Mouse (Mus musculus): ENCODE measurements around the gene Cks1b. TPM values are rescaled to one million over a fixed set of nuclear protein-coding genes. Genes with fewer than 3 reads are reported as not detected.
A peak's percentile ranks its signal among the peaks of the same experiment; 100 is the strongest.

Cks1b gene
- polyA plus RNA-seq, 1 experiment from 2014 or later: 79.3 TPM

DNA sequence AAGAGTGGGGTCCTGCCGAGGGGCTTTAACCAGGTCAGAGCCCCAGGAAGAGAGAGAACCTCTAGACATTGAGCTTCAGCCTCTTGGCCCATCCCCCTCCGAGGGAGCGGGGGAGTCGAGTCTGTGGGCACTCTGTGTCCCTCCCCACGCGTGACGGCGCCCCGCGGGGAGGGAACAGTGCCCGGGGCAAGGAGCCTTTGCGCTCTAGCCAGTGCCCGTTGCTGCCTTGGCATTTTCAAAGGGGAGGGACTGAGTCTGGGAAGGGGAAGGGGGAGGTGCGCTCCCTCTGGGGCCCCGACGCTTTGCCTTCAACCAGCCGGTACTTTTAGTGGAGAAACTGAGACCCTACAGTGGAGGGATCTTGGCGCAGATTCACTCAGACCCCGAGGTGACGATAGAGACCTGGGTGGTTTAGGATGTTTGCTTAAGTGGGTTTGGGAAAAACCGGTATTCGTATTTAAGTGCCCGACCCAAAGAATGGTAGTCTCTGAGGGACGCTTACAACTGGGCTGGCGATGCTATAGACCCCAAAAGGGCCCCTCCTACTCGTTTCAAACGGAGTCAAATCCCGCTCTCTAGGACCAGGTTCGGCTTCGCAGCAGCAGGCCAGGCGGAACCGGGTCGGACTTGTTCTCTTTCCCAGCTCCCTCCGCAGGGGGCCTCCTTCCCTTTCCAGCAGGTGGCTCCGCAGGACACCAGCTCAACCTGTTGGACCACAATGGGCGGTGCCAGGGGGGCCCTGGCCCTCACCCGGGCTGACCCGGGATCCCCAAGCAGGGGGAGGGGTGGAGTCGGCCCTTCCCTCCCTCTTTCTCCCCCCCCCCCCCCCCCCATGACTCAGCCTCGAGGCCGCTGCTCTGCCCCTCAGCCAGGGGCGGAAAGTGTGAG is 23.9 kb downstream of the Cks1b start, which contains the start of gene Zbtb7b:
Zbtb7b (minus strand) TSS at position 771 of the 888 bp plus-strand sequence.
- peaks cover 30% of the 10 kb centered on the region for H3K27me3 ChIP-seq (replicated peaks)
- H3K36me3 ChIP-seq: no peaks in the 10 kb centered on the region; the same call in 1 of the 2 replicates
- peak; percentile 40 for ATAC-seq (ENCODE audit: low FRiP score)
- H3K9ac ChIP-seq (replicated peaks): peak within 1 kb of the TSS; percentile 47
- H3K9me3 ChIP-seq (replicated peaks): no peaks in the 10 kb centered on the region
- peak within 1 kb of the TSS; percentile 97 for H3K4me2 ChIP-seq
- H3K4me1 ChIP-seq: peaks cover 65% of the 10 kb centered on the region
- peak within 1 kb of the TSS; percentile 78 for H3K27ac ChIP-seq (replicated peaks)
- under 1% methylated on average over 39 of the region's 42 CpGs for WGBS
- peak within 1 kb of the TSS; percentile 48 for H3K4me3 ChIP-seq (replicated peaks)

DNA sequence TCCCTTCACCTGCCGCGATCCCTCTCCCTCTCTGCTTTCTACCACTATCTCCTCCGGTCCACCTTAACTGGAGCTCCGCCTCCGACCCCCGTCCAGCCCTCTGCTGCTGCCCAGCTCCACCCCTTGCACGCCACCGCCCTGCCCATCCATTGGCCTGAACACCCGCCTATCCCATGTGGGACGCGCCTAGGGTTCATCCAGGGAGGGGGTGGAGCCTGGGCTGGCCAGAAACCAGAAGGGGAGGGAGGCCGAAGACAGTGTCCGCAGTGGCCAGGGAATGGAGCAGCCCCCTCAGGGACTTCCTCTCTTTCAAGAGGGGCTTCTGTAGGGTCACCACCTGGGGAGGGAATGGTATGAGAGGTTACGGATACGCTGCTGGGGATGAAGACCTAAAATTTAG is 24.6 kb downstream of the Cks1b start:
- ATAC-seq (ENCODE audit: low FRiP score): peak; percentile 88
- Histone ChIP-seq H3K9me3 (replicated peaks) (no peaks in the 10 kb centered on the region), H3K27ac (replicated peaks) (peak overlapping the region; percentile 78), H3K36me3 (no peaks in the 10 kb centered on the region), H3K4me3 (replicated peaks) (peak overlapping the region; percentile 48), H3K4me2 (peak overlapping the region; percentile 97), H3K4me1 (peaks cover 65% of the 10 kb centered on the region), H3K27me3 (replicated peaks) (peaks cover 30% of the 10 kb centered on the region), H3K9ac (replicated peaks) (peak overlapping the region; percentile 35)
- 0% methylated on average over 15 of the region's 15 CpGs for WGBS

DNA sequence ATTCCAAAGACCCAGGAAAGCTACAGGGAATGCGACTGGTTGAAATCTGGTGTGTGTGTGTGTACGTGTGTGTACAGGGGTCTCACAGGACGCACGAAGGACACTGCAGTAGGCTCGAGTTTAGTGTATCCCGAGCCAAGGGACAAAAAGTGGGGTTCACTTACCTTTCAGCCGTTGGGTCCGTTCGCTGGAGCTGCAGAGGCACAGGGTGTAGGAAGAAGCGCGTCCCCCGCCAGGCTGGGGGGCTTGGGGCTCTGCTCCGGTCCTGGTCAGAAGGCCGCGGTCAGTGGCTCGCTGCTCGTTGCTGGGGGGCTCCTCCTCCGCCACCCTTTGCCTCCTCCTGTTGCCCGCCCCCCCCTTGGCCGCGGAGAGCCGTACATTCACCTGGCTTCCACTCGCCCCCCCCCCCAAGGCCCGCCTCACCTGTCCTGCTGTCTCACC is 25.3 kb downstream of the Cks1b start:
- under 1% methylated on average over 21 of the region's 24 CpGs for WGBS
- H3K4me3 ChIP-seq (replicated peaks): peak overlapping the region; percentile 48
- H3K9me3 ChIP-seq (replicated peaks): no peaks in the 10 kb centered on the region
- H3K4me1 ChIP-seq: peaks cover 65% of the 10 kb centered on the region
- H3K27me3 ChIP-seq (replicated peaks): peaks cover 28% of the 10 kb centered on the region
- no peaks in the 10 kb centered on the region for H3K36me3 ChIP-seq
- H3K4me2 ChIP-seq: peak overlapping the region; percentile 97
- H3K9ac ChIP-seq (replicated peaks): peak overlapping the region; percentile 36; the same call in 1 of the 2 replicates
- no peak overlapping the region for H3K27ac ChIP-seq (replicated peaks)
- ATAC-seq (ENCODE audit: low FRiP score): no peak

- H3K9me3 ChIP-seq (replicated peaks): no peaks in the 10 kb centered on the region
- H3K4me2 ChIP-seq: peak overlapping the region; percentile 97
- H3K4me3 ChIP-seq (replicated peaks): peak overlapping the region; percentile 48
- no peak overlapping the region for H3K27ac ChIP-seq (replicated peaks)
- ATAC-seq (ENCODE audit: low FRiP score): no peak
- peaks cover 71% of the 10 kb centered on the region for H3K4me1 ChIP-seq
- H3K9ac ChIP-seq (replicated peaks): peak overlapping the region; percentile 52
- H3K36me3 ChIP-seq: no peaks in the 10 kb centered on the region
- under 1% methylated on average over 51 of the region's 56 CpGs for WGBS
- H3K27me3 ChIP-seq (replicated peaks): peaks cover 26% of the 10 kb centered on the region
Measured at GRCm38 (mm10) chr3:89391663-89392511, 26.3 kb downstream of the Cks1b start.

DNA sequence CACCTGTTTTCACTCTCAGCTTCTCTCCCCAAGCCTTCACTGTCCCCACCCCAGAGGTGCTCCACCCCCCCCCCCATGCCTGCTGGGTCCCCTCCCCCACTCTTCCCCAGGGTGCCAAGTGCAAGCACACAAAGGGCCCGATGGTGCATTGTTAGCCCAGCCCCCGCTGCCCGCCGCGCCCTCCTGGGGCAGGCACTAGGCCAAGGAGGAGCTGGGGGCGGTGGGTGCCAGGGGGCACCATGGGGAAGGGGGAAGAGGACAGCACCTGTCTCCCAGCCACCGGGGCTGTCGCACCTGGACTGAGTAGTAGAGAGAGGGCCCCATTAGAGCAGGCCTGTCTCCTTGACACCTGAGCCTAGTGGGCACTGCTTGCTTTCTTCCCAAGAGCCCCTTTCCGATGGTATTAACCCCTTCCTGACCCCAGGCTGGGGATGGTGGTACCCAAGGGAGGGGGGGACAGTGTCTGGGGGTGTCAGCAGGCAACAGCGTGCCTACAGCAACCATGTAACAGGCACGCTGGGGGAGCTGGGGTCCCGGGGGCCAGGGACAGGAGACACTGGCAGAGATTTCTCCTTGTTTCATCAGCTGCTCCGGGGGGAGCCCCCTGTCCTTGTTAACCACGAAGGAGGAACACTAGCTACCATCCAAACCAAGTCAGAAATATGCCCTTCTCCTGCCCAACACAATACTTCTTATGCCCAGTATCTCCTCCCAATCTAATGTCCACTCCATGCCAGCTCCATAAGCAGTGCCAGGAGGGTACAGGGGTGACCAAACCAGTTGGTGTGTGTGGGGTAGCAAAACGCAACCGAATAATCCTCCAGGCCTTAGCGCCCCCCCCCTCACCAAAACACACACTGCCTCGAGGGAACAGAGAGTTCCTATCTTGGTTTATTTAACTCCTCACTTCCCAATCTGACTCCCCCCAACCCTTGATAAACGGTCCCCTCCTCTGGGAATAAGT is 27.2 kb downstream of the Cks1b start:
- no peak for ATAC-seq (ENCODE audit: low FRiP score)
- 13% methylated on average over 18 of the region's 19 CpGs for WGBS
- no peak overlapping the region for H3K27ac ChIP-seq (replicated peaks)

DNA sequence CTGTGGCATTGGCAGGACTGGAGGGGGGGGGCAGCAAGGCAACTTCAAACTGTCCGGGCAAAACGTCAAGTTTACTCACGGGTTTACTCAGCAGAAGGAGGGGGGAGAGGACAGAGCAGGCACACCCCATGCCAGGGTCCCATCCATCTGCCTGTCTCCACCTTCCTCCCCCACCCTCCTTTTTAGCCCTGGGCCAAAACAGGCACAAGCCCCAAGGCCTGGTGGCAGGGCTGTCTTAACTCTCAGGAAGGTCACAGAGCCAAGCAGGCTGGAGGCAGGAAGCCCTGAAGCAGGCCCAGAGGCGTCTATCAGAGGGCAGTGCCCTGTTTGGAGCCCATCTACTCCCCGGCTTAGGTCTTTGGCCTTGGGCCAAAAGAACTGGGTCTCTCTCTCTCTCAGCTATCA is 28.1 kb downstream of the Cks1b start:
- 43% methylated on average over 4 of the region's 5 CpGs for WGBS
- Histone ChIP-seq H3K9me3 (replicated peaks) (no peaks in the 10 kb centered on the region), H3K4me3 (replicated peaks) (no peak overlapping the region), H3K4me1 (peaks cover 54% of the 10 kb centered on the region), H3K27ac (replicated peaks) (no peak overlapping the region), H3K36me3 (no peaks in the 10 kb centered on the region), H3K4me2 (no peak overlapping the region), H3K9ac (replicated peaks) (no peak overlapping the region), H3K27me3 (replicated peaks) (peaks cover 13% of the 10 kb centered on the region)
- no peak for ATAC-seq (ENCODE audit: low FRiP score)

More for the DNA sequence above, 27.2 kb downstream of the Cks1b start:
- no peaks in the 10 kb centered on the region for H3K36me3 ChIP-seq
- H3K9ac ChIP-seq (replicated peaks): peak overlapping the region; percentile 52
- peak overlapping the region; percentile 97 for H3K4me2 ChIP-seq
- H3K4me3 ChIP-seq (replicated peaks): peak overlapping the region; percentile 48
- H3K27me3 ChIP-seq (replicated peaks): peaks cover 19% of the 10 kb centered on the region
- H3K9me3 ChIP-seq (replicated peaks): no peaks in the 10 kb centered on the region
- H3K4me1 ChIP-seq: peaks cover 63% of the 10 kb centered on the region

DNA sequence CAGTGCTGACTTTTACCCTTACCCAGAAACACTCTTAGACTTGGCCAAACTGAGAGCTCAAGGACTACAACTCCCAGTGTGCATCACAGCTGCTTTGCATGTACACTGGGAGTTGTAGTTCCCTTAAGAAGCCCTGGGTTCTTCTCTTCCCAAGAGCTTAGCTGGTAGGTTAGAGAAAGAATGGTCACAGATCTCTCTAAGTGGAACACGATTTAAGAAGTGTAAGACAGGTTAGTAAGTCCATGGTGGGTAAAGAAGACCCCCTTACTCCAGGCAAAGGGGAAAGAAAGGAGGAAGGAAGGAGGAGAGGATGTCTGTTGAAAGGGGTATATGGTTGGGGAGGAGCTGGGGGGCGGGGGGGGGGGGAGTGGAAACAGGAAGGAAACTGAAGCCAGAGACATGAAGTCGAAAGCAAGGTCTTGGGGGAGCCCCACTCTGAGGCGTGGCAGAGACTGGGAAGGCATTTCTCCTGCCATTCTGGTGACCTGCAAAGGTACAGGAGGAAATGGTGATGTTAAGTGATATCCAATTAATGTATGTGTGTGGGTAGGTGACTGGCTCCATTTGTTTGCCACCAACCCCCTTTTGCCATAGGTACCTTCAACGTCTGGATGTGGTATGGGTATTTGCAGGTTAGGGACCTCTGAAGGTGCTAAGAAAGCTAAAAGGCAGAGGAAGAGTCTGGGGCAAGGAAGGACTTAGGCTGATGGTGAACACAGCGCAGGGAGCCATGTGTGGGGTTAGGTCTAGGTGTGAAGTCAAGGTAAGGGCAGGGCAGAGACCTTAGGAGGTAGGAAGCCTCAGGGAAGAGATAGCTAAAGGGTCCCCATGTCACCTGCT is 29.1 kb downstream of the Cks1b start:
- no peaks in the 10 kb centered on the region for H3K36me3 ChIP-seq
- H3K27ac ChIP-seq (replicated peaks): no peak overlapping the region
- H3K27me3 ChIP-seq (replicated peaks): peaks cover 8% of the 10 kb centered on the region; the same call in 1 of the 2 replicates
- ATAC-seq (ENCODE audit: low FRiP score): no peak
- H3K9ac ChIP-seq (replicated peaks): no peak overlapping the region
- WGBS: 67% methylated on average over 6 of the region's 6 CpGs
- peaks cover 44% of the 10 kb centered on the region for H3K4me1 ChIP-seq
- no peak overlapping the region for H3K4me3 ChIP-seq (replicated peaks)
- no peaks in the 10 kb centered on the region for H3K9me3 ChIP-seq (replicated peaks)
- no peak overlapping the region for H3K4me2 ChIP-seq

GRCm38 (mm10) chr3:89388134-89388881 is 29.9 kb downstream of the Cks1b start:
- H3K27me3 ChIP-seq (replicated peaks): peaks cover 5% of the 10 kb centered on the region; the same call in 1 of the 2 replicates
- H3K36me3 ChIP-seq: no peaks in the 10 kb centered on the region
- peaks cover 36% of the 10 kb centered on the region for H3K4me1 ChIP-seq
- H3K4me3 ChIP-seq (replicated peaks): no peak overlapping the region
- no peak overlapping the region for H3K27ac ChIP-seq (replicated peaks)
- WGBS: 57% methylated on average over 10 of the region's 11 CpGs
- no peaks in the 10 kb centered on the region for H3K9me3 ChIP-seq (replicated peaks)
- ATAC-seq (ENCODE audit: low FRiP score): peak; percentile 18; the same call in 1 of the 2 replicates
- H3K9ac ChIP-seq (replicated peaks): no peak overlapping the region
- no peak overlapping the region for H3K4me2 ChIP-seq

DNA sequence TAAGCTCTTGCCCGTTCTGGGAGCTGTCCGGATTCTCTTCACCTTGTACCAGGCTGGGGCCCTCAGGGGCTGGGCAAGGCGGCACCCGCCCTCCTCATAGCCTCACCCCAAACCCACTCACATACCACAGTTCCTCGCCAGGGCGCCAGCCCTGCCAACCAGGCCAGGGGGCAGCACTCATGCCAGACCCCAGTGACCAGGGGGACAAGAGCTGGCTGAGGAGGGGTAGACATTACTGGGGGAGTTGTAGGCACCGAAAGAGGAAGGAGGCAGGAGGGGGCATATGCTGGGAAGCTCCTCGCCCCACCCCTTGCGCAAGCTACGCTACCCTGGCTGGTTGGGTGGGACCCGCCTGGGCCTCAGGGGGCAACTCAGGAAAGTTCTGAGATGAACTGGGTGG is 30.6 kb downstream of the Cks1b start:
- Histone ChIP-seq H3K36me3 (no peaks in the 10 kb centered on the region), H3K4me2 (no peak overlapping the region), H3K9me3 (replicated peaks) (no peaks in the 10 kb centered on the region), H3K27ac (replicated peaks) (no peak overlapping the region; the same call in 1 of the 2 replicates), H3K4me3 (replicated peaks) (no peak overlapping the region), H3K9ac (replicated peaks) (no peak overlapping the region), H3K27me3 (replicated peaks) (peaks cover 1% of the 10 kb centered on the region; the same call in 1 of the 2 replicates), H3K4me1 (peaks cover 31% of the 10 kb centered on the region)
- no peak for ATAC-seq (ENCODE audit: low FRiP score)
- 80% methylated on average over 11 of the region's 11 CpGs for WGBS

Data from neural tube, embryonic 15.5 days (tissue).